Mouse (Mus musculus) G1E (cell line): ENCODE results near the gene Il1b.

Experiments used
- CTCF ChIP-seq: IDR thresholded peaks from 2 replicates; pipeline ENCODE4 v1.5.1; 2012; ENCODE audit warnings: low read depth, low read length, inconsistent platforms, mixed read lengths
- GATA1 ChIP-seq: IDR thresholded peaks from 2 replicates; pipeline ENCODE4 v1.6.1; 2012; ENCODE audit warnings: borderline replicate concordance, low read length, inconsistent platforms, mixed read lengths
- GATA2 ChIP-seq: IDR thresholded peaks from 2 replicates; pipeline ENCODE4 v1.6.1; 2012; ENCODE audit warnings: low read depth, low read length, inconsistent platforms, borderline replicate concordance

GRCm38 (mm10) chr2:129328238-129328637, 42.7 kb downstream of the Il1b start:
- no peak for TF ChIP-seq CTCF
- TF ChIP-seq GATA1, result no peak
- no peak for TF ChIP-seq GATA2
